Mouse (Mus musculus): ENCODE results near the gene Tnxb. TPM values are rescaled to one million over a fixed set of nuclear protein-coding genes. Genes with fewer than 3 reads are reported as not detected.
"Not testable (repeated sequence)": the region's sequence is repeated elsewhere in the genome, so short reads cannot be mapped to it uniquely, and the experiment has no call there.

The Tnxb gene
- total and polyA plus RNA-seq, 3 experiments = 27.3 to 28.8 (median 28.5) TPM

DNA sequence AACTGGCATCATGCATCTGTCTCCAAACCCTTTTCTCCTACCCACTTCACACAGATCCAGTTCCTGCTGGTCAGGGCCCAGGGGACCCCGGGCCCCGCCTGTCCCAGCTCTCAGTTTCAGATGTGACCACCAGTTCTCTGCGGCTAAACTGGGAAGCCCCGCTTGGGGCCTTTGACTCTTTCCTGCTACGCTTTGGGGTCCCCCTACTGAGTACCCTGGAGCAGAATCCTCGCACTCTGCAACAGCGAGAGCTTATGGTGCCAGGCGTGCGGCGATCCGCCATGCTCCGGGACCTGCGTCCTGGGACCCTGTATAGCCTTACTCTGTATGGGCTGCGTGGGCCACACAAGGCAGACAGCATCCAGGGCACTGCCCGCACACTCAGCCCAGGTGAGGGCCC lies 45.9 kb downstream of the Tnxb start:
- Histone ChIP-seq H3K79me2 (replicated peaks; ENCODE audit: control insufficient read depth, insufficient read depth, low read length) (no peaks in the 10 kb centered on the region), H3K4me1 (ENCODE audit: control insufficient read depth, insufficient read depth, low read length) (no peaks in the 10 kb centered on the region), H3K9ac (ENCODE audit: low read depth, low read length) (no peak overlapping the region), H3K27me3 (ENCODE audit: control insufficient read depth, insufficient read depth, low read length) (no peaks in the 10 kb centered on the region), H3K27ac (no peak overlapping the region), H3K36me3 (ENCODE audit: control insufficient read depth, insufficient read depth, low read length) (no peaks in the 10 kb centered on the region), H3K4me3 (no peak overlapping the region)
- intact Hi-C loops (cut with DNase I) = no loop called here
- no peak for DNase-seq
- TF ChIP-seq EP300 (IDR thresholded peaks at IDR 0.05; ENCODE audit: insufficient read depth, low read depth, low read length) (no peak), CTCF (IDR thresholded peaks at IDR 0.05) (no peak), POLR2A (IDR thresholded peaks at IDR 0.05; ENCODE audit: insufficient read depth, low read depth, low read length) (no peak)
- WGBS = 86% methylated on average over 15 of the region's 15 CpGs

DNA sequence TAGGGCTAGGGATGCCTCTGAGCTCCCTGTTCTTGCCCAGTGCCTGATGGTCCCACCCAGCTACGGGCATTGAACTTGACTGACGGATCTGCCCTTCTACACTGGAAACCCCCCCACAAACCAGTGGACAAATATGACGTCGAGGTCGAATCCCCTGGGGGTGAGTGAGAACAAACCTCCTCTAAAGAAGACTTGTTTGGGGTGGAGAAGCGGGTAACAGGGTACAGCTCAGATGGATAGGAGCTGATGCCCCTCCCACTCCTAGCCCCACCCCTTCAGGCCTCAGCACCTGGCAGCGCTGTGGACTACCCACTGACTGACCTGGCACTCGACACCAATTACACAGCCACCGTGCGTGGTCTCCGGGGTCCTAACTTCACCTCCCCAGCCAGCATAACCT lies 47.1 kb downstream of the Tnxb start:
- no peaks in the 10 kb centered on the region for H3K4me1 ChIP-seq (ENCODE audit: control insufficient read depth, insufficient read depth, low read length)
- TF ChIP-seq CTCF (IDR thresholded peaks at IDR 0.05) = no peak
- TF ChIP-seq EP300 (IDR thresholded peaks at IDR 0.05; ENCODE audit: insufficient read depth, low read depth, low read length) = no peak
- TF ChIP-seq POLR2A (IDR thresholded peaks at IDR 0.05; ENCODE audit: insufficient read depth, low read depth, low read length) = no peak

GRCm38 (mm10) chr17:34719886-34720285 lies 49.6 kb downstream of the Tnxb start:
- H3K79me2 ChIP-seq (replicated peaks; ENCODE audit: control insufficient read depth, insufficient read depth, low read length); H3K4me3 ChIP-seq; H3K9ac ChIP-seq (ENCODE audit: low read depth, low read length); DNase-seq; H3K36me3 ChIP-seq (ENCODE audit: control insufficient read depth, insufficient read depth, low read length); H3K27ac ChIP-seq; H3K27me3 ChIP-seq (ENCODE audit: control insufficient read depth, insufficient read depth, low read length); H3K4me1 ChIP-seq (ENCODE audit: control insufficient read depth, insufficient read depth, low read length): not testable (repeated sequence)
- intact Hi-C loops (cut with DNase I) = loop anchor here (5.0 kb wide), 1 partner anchor 82 kb away; the partner anchor contains the start of gene Cyp21a1
- WGBS = 53% methylated on average over 8 of the region's 8 CpGs

More for the DNA sequence above, 47.1 kb downstream of the Tnxb start:
- intact Hi-C loops (cut with DNase I) = no loop called here
- no peak overlapping the region for H3K9ac ChIP-seq (ENCODE audit: low read depth, low read length)
- 74% methylated on average over 11 of the region's 11 CpGs for WGBS
- H3K27me3 ChIP-seq (ENCODE audit: control insufficient read depth, insufficient read depth, low read length) = no peaks in the 10 kb centered on the region
- no peak for DNase-seq
- no peak overlapping the region for H3K27ac ChIP-seq
- H3K36me3 ChIP-seq (ENCODE audit: control insufficient read depth, insufficient read depth, low read length) = no peaks in the 10 kb centered on the region
- H3K79me2 ChIP-seq (replicated peaks; ENCODE audit: control insufficient read depth, insufficient read depth, low read length) = no peaks in the 10 kb centered on the region
- no peak overlapping the region for H3K4me3 ChIP-seq

DNA sequence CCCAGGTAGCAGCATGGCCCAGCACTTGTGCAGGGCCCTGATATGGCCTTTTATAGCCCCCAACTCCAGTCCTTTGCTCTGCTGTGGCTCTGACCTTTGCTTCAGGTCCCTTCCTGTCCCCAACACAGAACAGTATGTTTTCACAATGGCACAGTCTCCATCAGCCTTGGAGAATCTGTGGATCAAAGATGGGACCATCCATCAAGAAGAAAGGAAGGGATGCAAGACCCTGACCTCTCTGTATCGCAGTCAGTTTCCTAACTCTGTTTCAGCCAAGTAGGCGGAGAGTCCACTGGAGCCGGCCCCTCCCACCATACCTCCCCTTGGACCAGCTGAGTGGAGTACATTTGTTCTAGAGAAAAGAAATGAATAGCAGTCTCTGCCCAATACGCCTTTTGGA lies 51.9 kb downstream of the Tnxb start:
- not testable (repeated sequence) for H3K4me3 ChIP-seq; H3K4me1 ChIP-seq (ENCODE audit: control insufficient read depth, insufficient read depth, low read length); H3K27me3 ChIP-seq (ENCODE audit: control insufficient read depth, insufficient read depth, low read length); DNase-seq; H3K79me2 ChIP-seq (replicated peaks; ENCODE audit: control insufficient read depth, insufficient read depth, low read length); H3K27ac ChIP-seq; H3K9ac ChIP-seq (ENCODE audit: low read depth, low read length); H3K36me3 ChIP-seq (ENCODE audit: control insufficient read depth, insufficient read depth, low read length)
- intact Hi-C loops (cut with DNase I) = loop anchor here (5.0 kb wide), 1 partner anchor 80 kb away; the partner anchor contains the start of gene Cyp21a1
- WGBS = 93% methylated on average over 4 of the region's 4 CpGs

DNA sequence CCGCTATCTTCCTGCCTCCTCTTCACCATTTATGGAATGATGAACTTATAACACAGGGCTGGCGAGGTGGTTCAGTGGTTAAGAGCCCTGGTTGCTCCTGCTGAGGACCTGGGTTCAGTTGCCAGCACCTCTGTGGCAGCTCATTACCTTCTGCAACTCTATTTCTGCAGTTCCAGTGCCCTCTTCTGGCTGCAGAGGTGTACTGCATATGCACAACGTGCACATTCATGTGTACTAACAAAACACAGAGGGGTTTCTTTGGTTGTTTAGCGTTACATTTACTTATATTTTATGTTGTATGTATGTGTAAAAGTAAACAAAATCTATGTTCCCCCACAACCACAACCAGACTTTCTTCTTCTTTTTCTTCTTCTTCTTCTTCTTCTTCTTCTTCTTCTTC lies 52.7 kb downstream of the Tnxb start:
- H3K36me3 ChIP-seq (ENCODE audit: control insufficient read depth, insufficient read depth, low read length) = no peaks in the 10 kb centered on the region
- DNase-seq = no peak
- H3K4me1 ChIP-seq (ENCODE audit: control insufficient read depth, insufficient read depth, low read length) = no peaks in the 10 kb centered on the region
- no peak overlapping the region for H3K4me3 ChIP-seq
- WGBS = 72% methylated on average over 4 of the region's 4 CpGs
- H3K9ac ChIP-seq (ENCODE audit: low read depth, low read length) = no peak overlapping the region
- no peaks in the 10 kb centered on the region for H3K79me2 ChIP-seq (replicated peaks; ENCODE audit: control insufficient read depth, insufficient read depth, low read length)
- intact Hi-C loops (cut with DNase I) = loop anchor here (5.0 kb wide), 1 partner anchor 79 kb away; the partner anchor contains the start of gene Cyp21a1
- H3K27ac ChIP-seq = no peak overlapping the region
- peak; percentile 45 for TF ChIP-seq CTCF (IDR thresholded peaks at IDR 0.05)
- no peak for TF ChIP-seq EP300 (IDR thresholded peaks at IDR 0.05; ENCODE audit: insufficient read depth, low read depth, low read length)
- H3K27me3 ChIP-seq (ENCODE audit: control insufficient read depth, insufficient read depth, low read length) = no peaks in the 10 kb centered on the region

GRCm38 (mm10) chr17:34727887-34728286 lies 57.6 kb downstream of the Tnxb start:
- 79% methylated on average over 2 of the region's 2 CpGs for WGBS
- H3K27me3 ChIP-seq (ENCODE audit: control insufficient read depth, insufficient read depth, low read length) = no peaks in the 10 kb centered on the region
- H3K4me3 ChIP-seq = no peak overlapping the region
- no peak for DNase-seq
- H3K9ac ChIP-seq (ENCODE audit: low read depth, low read length) = no peak overlapping the region
- TF ChIP-seq POLR2A (IDR thresholded peaks at IDR 0.05; ENCODE audit: insufficient read depth, low read depth, low read length) (no peak), EP300 (IDR thresholded peaks at IDR 0.05; ENCODE audit: insufficient read depth, low read depth, low read length) (no peak), CTCF (IDR thresholded peaks at IDR 0.05) (no peak)
- no peaks in the 10 kb centered on the region for H3K79me2 ChIP-seq (replicated peaks; ENCODE audit: control insufficient read depth, insufficient read depth, low read length)
- intact Hi-C loops (cut with DNase I) = no loop called here
- no peak overlapping the region for H3K27ac ChIP-seq
- no peaks in the 10 kb centered on the region for H3K36me3 ChIP-seq (ENCODE audit: control insufficient read depth, insufficient read depth, low read length)
- H3K4me1 ChIP-seq (ENCODE audit: control insufficient read depth, insufficient read depth, low read length) = no peaks in the 10 kb centered on the region

DNA sequence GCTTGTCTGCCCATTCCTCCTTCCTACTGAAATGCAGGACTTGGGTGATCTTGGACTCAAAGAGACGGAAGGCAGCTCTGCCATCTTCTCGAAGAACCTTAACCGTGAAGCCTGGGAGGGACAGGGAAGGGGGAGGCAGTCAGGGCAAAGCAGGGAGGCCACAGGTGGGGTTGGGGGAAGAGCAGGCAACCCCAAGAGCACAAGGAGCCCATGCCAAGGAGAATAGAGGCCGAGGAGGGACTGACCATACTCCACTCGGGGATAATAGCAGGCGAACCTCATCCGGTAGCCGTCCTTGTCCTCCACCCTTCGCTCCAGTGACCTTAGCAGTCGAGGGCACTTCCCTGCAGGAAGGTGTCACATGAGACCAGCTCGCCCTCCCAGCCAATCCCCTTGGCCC lies 58.8 kb downstream of the Tnxb start:
- H3K4me3 ChIP-seq; H3K79me2 ChIP-seq (replicated peaks; ENCODE audit: control insufficient read depth, insufficient read depth, low read length); H3K4me1 ChIP-seq (ENCODE audit: control insufficient read depth, insufficient read depth, low read length); DNase-seq; H3K36me3 ChIP-seq (ENCODE audit: control insufficient read depth, insufficient read depth, low read length); H3K27me3 ChIP-seq (ENCODE audit: control insufficient read depth, insufficient read depth, low read length); H3K27ac ChIP-seq; H3K9ac ChIP-seq (ENCODE audit: low read depth, low read length); intact Hi-C loops (cut with DNase I): not testable (repeated sequence)
- WGBS = 72% methylated on average over 11 of the region's 11 CpGs

- 82% methylated on average over 12 of the region's 12 CpGs for WGBS
- H3K36me3 ChIP-seq (ENCODE audit: control insufficient read depth, insufficient read depth, low read length); H3K27me3 ChIP-seq (ENCODE audit: control insufficient read depth, insufficient read depth, low read length); H3K4me1 ChIP-seq (ENCODE audit: control insufficient read depth, insufficient read depth, low read length); H3K4me3 ChIP-seq; H3K27ac ChIP-seq; H3K79me2 ChIP-seq (replicated peaks; ENCODE audit: control insufficient read depth, insufficient read depth, low read length); DNase-seq; intact Hi-C loops (cut with DNase I); H3K9ac ChIP-seq (ENCODE audit: low read depth, low read length): not testable (repeated sequence)
These were observed 59.6 kb downstream of the Tnxb start for GRCm38 (mm10) chr17:34729779-34730553.

DNA sequence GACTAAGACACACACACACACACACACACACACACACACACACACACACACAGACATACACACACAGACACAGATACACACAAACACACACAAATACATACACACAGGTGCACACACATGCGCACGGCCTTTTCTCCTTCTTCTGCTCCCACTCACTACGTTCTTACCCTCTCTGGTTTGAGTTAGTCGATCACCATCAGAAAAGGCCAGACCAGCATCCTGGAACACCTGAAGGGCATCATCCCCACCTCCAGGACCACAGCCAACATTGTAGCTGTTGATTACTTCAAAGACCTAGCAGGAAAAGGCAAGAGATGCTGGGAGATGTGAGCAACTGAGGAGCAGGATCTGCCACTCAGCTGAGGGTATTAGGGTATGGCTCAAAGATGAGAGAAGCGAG lies 67.1 kb downstream of the Tnxb start:
- DNase-seq; H3K79me2 ChIP-seq (replicated peaks; ENCODE audit: control insufficient read depth, insufficient read depth, low read length); H3K4me3 ChIP-seq; H3K27ac ChIP-seq; intact Hi-C loops (cut with DNase I); H3K4me1 ChIP-seq (ENCODE audit: control insufficient read depth, insufficient read depth, low read length); H3K9ac ChIP-seq (ENCODE audit: low read depth, low read length); H3K36me3 ChIP-seq (ENCODE audit: control insufficient read depth, insufficient read depth, low read length); H3K27me3 ChIP-seq (ENCODE audit: control insufficient read depth, insufficient read depth, low read length): not testable (repeated sequence)
- WGBS = 77% methylated on average over 5 of the region's 5 CpGs

Data from heart, adult 2 months (tissue).